Mouse (Mus musculus): Measurements from ENCODE around the gene Gramd4.
"Not testable (repeated sequence)": the region's sequence is repeated elsewhere in the genome, so short reads cannot be mapped to it uniquely, and the experiment has no call there.

Gene Gramd4

GRCm38 (mm10) chr15:86167787-86168504, 110.5 kb downstream of the Gramd4 start:
- DNase-seq = peak; percentile 48

GRCm38 (mm10) chr15:86168505-86168867, 111.0 kb downstream of the Gramd4 start:
- peak; percentile 69 for DNase-seq

GRCm38 (mm10) chr15:86168941-86169816, 111.7 kb downstream of the Gramd4 start:
- DNase-seq = no peak

- peak; percentile 72 for DNase-seq
These were observed 112.3 kb downstream of the Gramd4 start for GRCm38 (mm10) chr15:86169817-86170110.

- DNase-seq = no peak
These were observed 113.8 kb downstream of the Gramd4 start for GRCm38 (mm10) chr15:86171316-86171715.

GRCm38 (mm10) chr15:86172124-86172523, 114.6 kb downstream of the Gramd4 start:
- DNase-seq = no peak

GRCm38 (mm10) chr15:86172526-86172925, 115.0 kb downstream of the Gramd4 start:
- DNase-seq = no peak

- DNase-seq = peak; percentile 59
These were observed 115.9 kb downstream of the Gramd4 start for GRCm38 (mm10) chr15:86173136-86173985.

GRCm38 (mm10) chr15:86175253-86176050, 118.0 kb downstream of the Gramd4 start:
- DNase-seq = no peak

- no peak for DNase-seq
These were observed 118.7 kb downstream of the Gramd4 start for GRCm38 (mm10) chr15:86176166-86176565.

GRCm38 (mm10) chr15:86176771-86177702, 119.5 kb downstream of the Gramd4 start:
- no peak for DNase-seq

- DNase-seq = not testable (repeated sequence)
These were observed 120.3 kb downstream of the Gramd4 start for GRCm38 (mm10) chr15:86177703-86178251.

- no peak for DNase-seq
These were observed 121.1 kb downstream of the Gramd4 start for GRCm38 (mm10) chr15:86178594-86178993.

GRCm38 (mm10) chr15:86180427-86180826, 122.9 kb downstream of the Gramd4 start:
- DNase-seq = no peak

GRCm38 (mm10) chr15:86181321-86181720, 123.8 kb downstream of the Gramd4 start:
- not testable (repeated sequence) for DNase-seq

- DNase-seq = peak; percentile 77
These were observed 124.5 kb downstream of the Gramd4 start for GRCm38 (mm10) chr15:86181941-86182439.

- DNase-seq = peak; percentile 78
These were observed 125.2 kb downstream of the Gramd4 start for GRCm38 (mm10) chr15:86182646-86183045.

GRCm38 (mm10) chr15:86183484-86183883, 126.0 kb downstream of the Gramd4 start:
- no peak for DNase-seq

- DNase-seq = no peak
These were observed 126.6 kb downstream of the Gramd4 start for GRCm38 (mm10) chr15:86184071-86184470.

GRCm38 (mm10) chr15:86184851-86185688, 127.6 kb downstream of the Gramd4 start:
- DNase-seq = no peak
